Mouse (Mus musculus): ENCODE results near the gene Serpine2.

DNA sequence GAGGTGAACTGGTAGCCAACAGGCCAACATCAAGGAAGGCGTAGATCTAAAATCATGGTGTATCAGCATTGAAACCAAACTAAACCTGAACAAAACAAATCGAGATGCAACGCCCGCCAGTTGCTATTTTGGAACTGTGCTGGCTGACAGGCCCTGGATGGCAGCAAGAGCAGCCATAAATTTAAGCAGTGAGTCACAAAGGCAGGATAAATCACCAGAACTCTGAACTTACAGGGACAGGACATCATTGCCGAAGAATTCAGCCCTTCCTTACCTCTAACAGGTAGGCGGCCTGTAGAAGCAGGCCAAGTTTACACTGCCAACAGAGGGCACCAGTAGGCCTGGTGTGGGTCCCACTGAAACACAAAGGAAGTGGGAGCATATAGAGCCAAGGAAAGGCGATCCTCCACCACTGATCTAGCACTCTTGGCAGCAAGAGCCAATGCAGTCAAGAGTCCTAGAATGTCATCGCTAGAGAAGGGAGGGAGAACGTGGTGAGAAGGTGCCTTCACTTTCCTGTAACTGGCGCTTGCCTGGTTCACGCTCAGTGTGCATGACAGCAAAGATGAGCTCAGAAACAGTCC lies 41.6 kb downstream of the Serpine2 start:
- TF ChIP-seq CTCF (IDR thresholded peaks at IDR 0.05; ENCODE audit: borderline replicate concordance, control insufficient read depth, extremely low read depth, insufficient read depth, low read length, poor library complexity), result no peak
- TF ChIP-seq POLR2A (IDR thresholded peaks at IDR 0.05; ENCODE audit: control insufficient read depth, extremely low read depth, insufficient read depth, low read length, poor library complexity), result no peak

Data from thymus, adult 2 months (tissue).